Mouse (Mus musculus) hindbrain, embryonic 13.5 days (tissue): ENCODE data around the gene 4930402F06Rik. TPM values are rescaled to one million over a fixed set of nuclear protein-coding genes. Genes with fewer than 3 reads are reported as not detected.

Experiments used
- ATAC-seq: fragments of 200-750 bp; cut with Nextera tagmentation; 2 replicates; pipeline ENCODE4 v1.8.0; 2017; ENCODE audit warnings: moderate TSS enrichment; ENCODE audit not compliant: low FRiP score
- H3K27ac ChIP-seq: fragments of 300-500 bp; sonication (generic); 2 replicates; pipeline ENCODE4 v1.5.1; 2015; ENCODE audit warnings: inconsistent platforms, mild to moderate bottlenecking, moderate library complexity
- H3K27me3 ChIP-seq: fragments of 300-500 bp; sonication (generic); 2 replicates; pipeline ENCODE4 v1.6.1; 2015; ENCODE audit warnings: mild to moderate bottlenecking, inconsistent platforms
- H3K36me3 ChIP-seq: fragments of 300-500 bp; sonication (generic); 2 replicates; pipeline ENCODE4 v1.6.1; 2015; ENCODE audit warnings: mild to moderate bottlenecking, inconsistent platforms
- H3K4me1 ChIP-seq: fragments of 300-500 bp; sonication (generic); replicated peaks from 2 replicates; pipeline ENCODE4 v1.6.1; 2015; ENCODE audit warnings: inconsistent platforms
- H3K4me2 ChIP-seq: fragments of 300-500 bp; sonication (generic); 2 replicates; pipeline ENCODE4 v1.6.1; 2015; ENCODE audit warnings: inconsistent platforms, mild to moderate bottlenecking, moderate library complexity
- H3K4me3 ChIP-seq: fragments of 300-500 bp; sonication (generic); 2 replicates; pipeline ENCODE4 v1.5.1; 2015; ENCODE audit warnings: mild to moderate bottlenecking, inconsistent platforms
- H3K9ac ChIP-seq: fragments of 300-500 bp; sonication (generic); 2 replicates; pipeline ENCODE4 v1.6.1; 2015; ENCODE audit warnings: mild to moderate bottlenecking, inconsistent platforms
- H3K9me3 ChIP-seq: fragments of 300-500 bp; sonication (generic); 2 replicates; pipeline ENCODE4 v1.6.1; 2016; ENCODE audit warnings: inconsistent platforms
- WGBS: fragments of 180-500 bp; shearing (Covaris S2); methylation state at CpG from one replicate; pipeline ENCODE4 v1.1.7; 2015; 5-methylcytosine and 5-hydroxymethylcytosine counted together
- polyA plus RNA-seq: library from polyadenylated mRNA; unstranded; fragments of >200 nt; fragmentation: Nextera tagmentation; extraction: Ambion mirVana; gene quantifications from 2 replicates; pipeline ENCODE4 v1.2.1, GENCODE M21; 2015

Gene 4930402F06Rik
- polyA plus RNA-seq, 1 experiment from 2014 or later, result not detected

- no peak overlapping the region for H3K27ac ChIP-seq
These were observed 63.3 kb downstream of the 4930402F06Rik start for GRCm38 (mm10) chr2:35333670-35334069.

DNA sequence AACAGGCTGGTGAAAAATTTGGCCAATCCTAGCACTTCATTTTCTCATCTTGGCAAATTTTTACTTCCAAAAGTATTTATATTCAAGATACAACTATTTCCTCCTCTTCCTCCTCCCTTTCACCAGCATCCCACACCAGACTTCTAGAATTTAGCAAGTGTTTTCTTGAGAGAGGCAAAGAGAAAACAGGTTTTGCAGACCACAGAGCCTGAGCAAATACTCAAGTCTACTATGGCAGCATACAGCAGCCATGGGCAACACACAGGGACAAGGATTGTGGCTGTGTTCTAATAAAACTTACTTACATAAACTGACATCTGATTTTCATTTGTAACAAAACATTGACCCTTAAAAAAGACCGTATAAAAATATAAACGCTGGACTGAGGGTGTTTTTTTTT lies 65.8 kb downstream of the 4930402F06Rik start:
- Histone ChIP-seq H3K9me3 (no peaks in the 10 kb centered on the region), H3K4me2 (no peak overlapping the region), H3K27ac (no peak overlapping the region), H3K4me3 (no peak overlapping the region), H3K27me3 (peaks cover 5% of the 10 kb centered on the region; the same call in 1 of the 2 replicates), H3K4me1 (peaks cover 14% of the 10 kb centered on the region), H3K36me3 (no peaks in the 10 kb centered on the region), H3K9ac (no peak overlapping the region)
- ATAC-seq, result no peak
- WGBS, result 86% methylated on average over 2 of the region's 2 CpGs

More at GRCm38 (mm10) chr2:35333670-35334069, 63.3 kb downstream of the 4930402F06Rik start:
- no peak for ATAC-seq
- peaks cover 17% of the 10 kb centered on the region for H3K4me1 ChIP-seq
- no peak overlapping the region for H3K4me2 ChIP-seq
- H3K9me3 ChIP-seq, result no peaks in the 10 kb centered on the region
- H3K27me3 ChIP-seq, result peaks cover 5% of the 10 kb centered on the region; the same call in 1 of the 2 replicates
- no peak overlapping the region for H3K9ac ChIP-seq
- H3K4me3 ChIP-seq, result no peak overlapping the region
- no peaks in the 10 kb centered on the region for H3K36me3 ChIP-seq

- H3K4me1 ChIP-seq, result peaks cover 5% of the 10 kb centered on the region
- ATAC-seq, result no peak
- no peak overlapping the region for H3K9ac ChIP-seq
- no peaks in the 10 kb centered on the region for H3K27me3 ChIP-seq
- no peaks in the 10 kb centered on the region for H3K9me3 ChIP-seq
- no peak overlapping the region for H3K27ac ChIP-seq
- H3K36me3 ChIP-seq, result no peaks in the 10 kb centered on the region
- H3K4me3 ChIP-seq, result no peak overlapping the region
- WGBS, result 86% methylated on average over 2 of the region's 2 CpGs
- H3K4me2 ChIP-seq, result no peak overlapping the region
These were observed 67.9 kb downstream of the 4930402F06Rik start for GRCm38 (mm10) chr2:35329061-35329460.

- WGBS, result 56% methylated on average over 11 of the region's 11 CpGs
- Histone ChIP-seq H3K4me3 (no peak overlapping the region), H3K4me1 (peaks cover 12% of the 10 kb centered on the region), H3K4me2 (no peak overlapping the region), H3K27me3 (no peaks in the 10 kb centered on the region), H3K27ac (no peak overlapping the region), H3K9me3 (no peaks in the 10 kb centered on the region), H3K9ac (no peak overlapping the region), H3K36me3 (no peaks in the 10 kb centered on the region)
- ATAC-seq, result no peak
These were observed 68.7 kb downstream of the 4930402F06Rik start for GRCm38 (mm10) chr2:35328064-35328792.

- no peaks in the 10 kb centered on the region for H3K27me3 ChIP-seq
- H3K9me3 ChIP-seq, result no peaks in the 10 kb centered on the region
- no peak overlapping the region for H3K27ac ChIP-seq
- no peak overlapping the region for H3K9ac ChIP-seq
- 77% methylated on average over 10 of the region's 10 CpGs for WGBS
- no peak for ATAC-seq
- no peaks in the 10 kb centered on the region for H3K36me3 ChIP-seq
- no peak overlapping the region for H3K4me3 ChIP-seq
- peaks cover 18% of the 10 kb centered on the region for H3K4me1 ChIP-seq
- H3K4me2 ChIP-seq, result no peak overlapping the region
These were observed 69.4 kb downstream of the 4930402F06Rik start for GRCm38 (mm10) chr2:35327583-35327982.

DNA sequence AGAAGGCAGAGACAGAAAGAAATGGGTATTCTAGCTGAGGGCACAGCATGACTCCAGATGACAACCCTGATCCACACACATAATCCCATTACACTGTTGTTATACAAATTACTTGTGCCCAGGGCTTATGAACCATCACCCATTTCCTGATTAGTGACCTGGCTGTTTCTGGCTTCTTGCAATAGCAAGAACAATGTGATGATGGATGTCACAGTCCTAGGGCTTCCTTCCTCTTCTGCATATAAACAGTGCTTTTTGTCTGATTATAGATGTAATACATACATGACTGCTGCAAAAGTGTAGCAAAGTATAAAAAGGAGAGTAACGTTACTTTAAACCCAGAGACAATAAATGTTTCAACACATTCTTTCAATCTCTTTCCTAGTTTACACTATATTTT lies 70.0 kb downstream of the 4930402F06Rik start:
- Histone ChIP-seq H3K4me1 (peaks cover 24% of the 10 kb centered on the region), H3K27me3 (no peaks in the 10 kb centered on the region), H3K9ac (no peak overlapping the region), H3K4me3 (no peak overlapping the region), H3K4me2 (no peak overlapping the region), H3K27ac (no peak overlapping the region), H3K9me3 (no peaks in the 10 kb centered on the region), H3K36me3 (no peaks in the 10 kb centered on the region)
- 65% methylated on average over 1 of the region's 1 CpGs for WGBS
- ATAC-seq, result no peak

- WGBS, result 73% methylated on average over 10 of the region's 10 CpGs
- no peaks in the 10 kb centered on the region for H3K36me3 ChIP-seq
- H3K4me2 ChIP-seq, result no peak overlapping the region
- no peak overlapping the region for H3K27ac ChIP-seq
- no peaks in the 10 kb centered on the region for H3K9me3 ChIP-seq
- ATAC-seq, result no peak
- H3K4me3 ChIP-seq, result no peak overlapping the region
- peaks cover 30% of the 10 kb centered on the region for H3K4me1 ChIP-seq
- no peaks in the 10 kb centered on the region for H3K27me3 ChIP-seq
- H3K9ac ChIP-seq, result no peak overlapping the region
These were observed 71.0 kb downstream of the 4930402F06Rik start for GRCm38 (mm10) chr2:35325930-35326329.

Other genes with a start within 250 kb of the 4930402F06Rik start
- gene Rab14, start 196.1 kb downstream of the 4930402F06Rik start, polyA plus RNA-seq, result 462 and 482 TPM in 2 replicates
- gene Gsn, start 140.8 kb downstream of the 4930402F06Rik start, polyA plus RNA-seq, result 27.4 and 28.2 TPM in 2 replicates
- 15.1 and 18.6 TPM in 2 replicates for gene Stom, start 60.2 kb downstream of the 4930402F06Rik start, polyA plus RNA-seq
- not detected in 2 replicates for gene 4930568D16Rik, start 29.4 kb downstream of the 4930402F06Rik start, polyA plus RNA-seq
- 6.2 and 6.3 TPM in 2 replicates for gene Ggta1, start 66.1 kb upstream of the 4930402F06Rik start, polyA plus RNA-seq
- gene Dab2ip, start 161.1 kb upstream of the 4930402F06Rik start, polyA plus RNA-seq, result 31.2 and 38.8 TPM in 2 replicates